Mouse (Mus musculus) left cerebral cortex, postnatal 25 days (tissue): ENCODE measurements at regions not wholly inside any gene's neighbourhood (a gene's known extent, or its start where the extent isn't known, plus 50 kb on each side); places are given as distances from the start of the nearest gene placed in this dataset.

Source experiments
- DNase-seq, 2 experiments: peaks; one replicate each; pipeline ENCODE4 v3.0.0; 2022; ENCODE audit warnings: low spot score in 2 of 2, mixed read lengths in 1 of 2
- intact Hi-C: fragments of 180-260 bp; cut with DNase I; formaldehyde crosslinking; loops from one replicate; pipeline ENCODE4 v1.15.1; 2025

DNA sequence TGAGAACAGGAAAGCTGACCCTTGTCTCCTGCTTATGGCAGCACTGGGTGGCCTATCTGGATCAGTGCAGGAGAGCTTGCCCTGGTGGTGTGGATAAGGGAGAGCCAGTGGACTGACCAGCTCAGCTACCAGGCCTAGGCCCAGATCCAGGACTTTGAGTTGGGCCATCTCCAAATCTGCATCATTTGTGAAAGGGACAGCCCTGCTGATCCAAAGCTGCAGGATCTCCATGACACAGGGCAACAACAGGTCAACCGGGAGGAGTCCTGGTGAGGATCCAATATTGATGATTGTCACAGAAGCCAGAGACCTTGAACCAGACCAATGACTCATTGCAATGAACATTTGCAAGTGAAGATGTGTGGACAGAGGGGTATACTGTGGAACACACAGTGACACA lies 256.2 kb upstream of the Rtl1 start:
- intact Hi-C loops = no loop called here
- DNase-seq = no peak

DNA sequence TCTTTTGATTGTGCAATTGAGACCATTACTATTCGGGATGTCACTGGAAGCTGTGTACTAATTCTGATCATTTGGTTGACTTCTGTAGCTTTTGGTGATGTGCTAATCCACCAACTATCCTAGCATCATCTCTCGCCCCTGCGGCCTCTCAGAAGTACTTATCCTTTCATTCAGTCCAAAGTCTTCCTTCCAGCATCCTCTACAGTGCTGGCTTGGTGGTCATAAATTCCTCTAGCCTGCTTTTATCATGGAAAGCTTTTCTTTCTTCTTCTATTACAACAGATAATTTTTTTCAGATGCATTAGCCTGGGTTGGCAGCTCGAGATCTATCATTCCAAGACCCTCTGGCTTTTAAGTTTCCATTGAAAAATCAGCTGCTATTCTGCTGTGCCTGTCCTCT lies 257.6 kb upstream of the Rtl1 start:
- no peak for DNase-seq
- intact Hi-C loops = no loop called here

DNA sequence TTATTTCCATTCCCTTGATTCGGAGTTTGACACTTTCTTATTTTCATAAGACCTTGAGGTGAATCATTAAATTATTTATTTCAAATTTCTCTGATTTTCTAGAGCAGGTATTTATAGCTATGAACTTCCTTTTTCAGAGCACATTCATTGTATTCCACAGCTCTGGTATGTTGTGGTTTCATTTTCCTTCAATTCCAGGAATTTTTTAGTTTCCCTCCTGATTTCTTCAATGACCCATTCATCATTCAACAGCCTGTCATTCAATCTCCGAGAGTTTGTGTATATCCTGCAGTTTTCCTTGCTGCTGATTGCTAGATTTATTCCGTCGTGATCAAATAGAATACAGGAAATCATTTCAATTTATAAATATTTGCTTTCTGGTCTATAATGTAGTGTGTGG lies 264.7 kb upstream of the Rtl1 start:
- intact Hi-C loops = loop anchor here (10.0 kb wide), 1 partner anchor 510 kb away; no protein-coding TSS in a partner anchor
- DNase-seq = no peak

DNA sequence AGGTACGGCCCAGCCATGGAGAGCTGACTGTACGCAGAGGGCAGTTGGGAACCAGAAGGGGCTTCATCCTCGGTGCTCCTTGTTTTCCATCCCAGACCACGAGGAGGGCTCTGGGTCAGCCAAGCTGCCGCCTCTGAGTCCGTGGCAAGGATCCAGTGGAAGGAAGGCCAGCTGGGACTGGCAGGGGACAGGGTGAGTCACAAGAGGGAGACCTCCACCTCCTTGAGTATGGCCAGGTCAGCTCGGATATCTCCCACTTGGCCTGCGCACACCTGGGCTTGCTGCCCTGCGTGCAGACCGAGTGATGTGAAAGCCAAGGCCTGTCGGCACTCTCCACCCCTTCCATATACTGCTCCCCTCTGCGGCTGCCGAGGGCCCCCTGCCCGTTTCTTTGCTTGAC lies 270.9 kb upstream of the Rtl1 start:
- DNase-seq = no peak
- intact Hi-C loops = no loop called here

DNA sequence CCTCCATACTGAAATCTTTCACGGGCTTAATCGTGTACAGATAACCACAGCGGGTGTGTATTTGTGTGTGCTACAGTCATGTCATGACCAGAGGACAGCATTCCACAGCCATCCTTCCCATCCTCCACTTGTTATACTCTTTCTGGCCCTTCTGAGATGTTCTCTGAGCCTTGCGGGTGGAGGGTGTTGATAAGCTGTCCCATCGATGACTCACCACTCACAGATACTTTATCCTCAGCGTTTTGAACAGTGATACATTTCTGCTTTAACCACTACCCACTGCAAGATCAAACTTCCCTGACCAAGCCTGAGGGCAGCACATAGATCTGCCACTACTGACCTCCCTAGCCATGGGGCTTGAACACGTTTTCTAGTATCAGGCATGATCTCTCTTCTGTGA lies 274.3 kb upstream of the Rtl1 start:
- intact Hi-C loops = no loop called here
- no peak for DNase-seq

DNA sequence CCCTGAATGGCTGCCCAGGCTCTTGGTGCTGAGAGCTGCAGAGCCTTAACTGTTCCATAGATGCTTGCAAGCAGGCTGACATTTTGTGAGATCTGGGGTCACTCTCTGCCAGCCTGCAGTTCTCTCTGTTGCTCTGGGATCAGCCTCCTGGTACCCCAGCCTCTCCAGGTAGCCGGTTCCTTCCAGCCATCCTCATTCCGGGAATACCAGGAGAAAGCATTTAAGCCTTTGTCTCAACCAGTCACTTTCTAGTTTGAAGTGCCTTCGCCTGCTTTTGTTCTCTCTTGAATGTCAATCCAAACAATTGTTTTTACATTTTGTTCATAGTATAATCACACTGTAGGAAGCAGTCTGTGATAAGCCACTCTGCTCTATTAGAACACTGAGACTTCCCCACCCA lies 281.0 kb upstream of the Rtl1 start:
- DNase-seq = no peak
- intact Hi-C loops = no loop called here

DNA sequence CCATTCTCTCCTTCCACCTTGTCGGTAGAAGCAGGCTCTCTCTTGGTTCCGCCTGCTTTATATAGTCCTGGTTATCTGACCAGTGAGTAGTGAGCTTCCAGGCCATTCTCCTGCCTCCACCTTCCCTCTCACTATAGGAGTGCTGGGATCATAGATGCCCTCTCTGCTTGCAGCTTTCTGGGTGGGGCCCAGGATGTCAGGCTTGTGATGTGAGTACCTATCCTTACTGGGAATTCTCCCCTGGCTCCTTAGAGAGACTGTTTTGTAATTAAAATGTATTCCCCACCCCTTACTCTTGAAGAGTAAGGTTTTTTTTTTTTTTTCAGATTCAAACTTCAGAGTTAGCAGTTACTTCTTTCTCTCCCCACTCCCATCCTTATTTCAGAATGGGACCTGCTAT lies 291.1 kb upstream of the Rtl1 start:
- no peak for DNase-seq
- intact Hi-C loops = no loop called here

DNA sequence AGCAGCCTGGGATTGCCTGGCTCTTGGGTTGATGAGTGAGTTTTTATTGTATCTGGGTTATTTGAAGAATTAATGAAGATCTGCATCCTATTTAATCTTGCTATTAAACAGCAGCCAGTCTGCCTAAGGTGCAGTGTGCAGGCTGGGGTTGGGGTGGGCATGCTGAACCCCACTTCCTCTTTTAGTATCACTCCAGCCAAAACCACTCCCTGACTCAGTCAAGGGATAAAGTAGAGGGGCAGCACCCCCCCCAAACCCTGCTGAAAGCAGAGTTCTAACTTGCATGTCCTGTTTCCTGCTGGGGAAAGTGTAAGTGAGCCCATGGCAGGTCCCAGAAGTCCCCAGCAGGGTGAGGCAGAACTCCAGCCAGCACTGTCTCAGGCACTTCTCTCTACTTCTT lies 292.7 kb upstream of the Rtl1 start:
- intact Hi-C loops = no loop called here
- no peak for DNase-seq

- intact Hi-C loops = no loop called here
- DNase-seq = peak in 1 of 2 experiments; percentile 22
Observed at GRCm38 (mm10) chr12:109893657-109894056, 293.5 kb upstream of the Rtl1 start.

- intact Hi-C loops = no loop called here
- no peak for DNase-seq
Observed at GRCm38 (mm10) chr12:109895389-109895788, 295.3 kb upstream of the Rtl1 start.

DNA sequence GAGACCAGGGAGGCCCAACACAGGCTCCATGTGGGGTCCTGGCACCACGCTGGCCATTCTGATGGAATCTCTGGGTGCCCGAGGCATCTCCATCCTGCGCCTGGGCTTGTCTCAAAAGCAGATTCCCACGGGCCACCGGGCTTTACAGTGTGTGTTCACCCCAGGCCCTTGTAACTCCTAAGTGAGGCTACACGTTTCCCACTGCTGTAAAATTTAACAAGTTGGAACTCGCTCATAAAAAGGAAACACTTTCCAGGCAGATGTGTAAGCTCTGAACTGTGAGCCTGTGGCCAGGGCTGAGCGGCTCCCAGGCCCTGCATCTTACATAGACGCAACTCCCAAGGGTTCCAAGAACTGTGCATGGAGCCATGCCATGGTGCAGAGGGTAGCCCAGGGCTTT lies 296.3 kb upstream of the Rtl1 start:
- intact Hi-C loops = no loop called here
- no peak for DNase-seq

DNA sequence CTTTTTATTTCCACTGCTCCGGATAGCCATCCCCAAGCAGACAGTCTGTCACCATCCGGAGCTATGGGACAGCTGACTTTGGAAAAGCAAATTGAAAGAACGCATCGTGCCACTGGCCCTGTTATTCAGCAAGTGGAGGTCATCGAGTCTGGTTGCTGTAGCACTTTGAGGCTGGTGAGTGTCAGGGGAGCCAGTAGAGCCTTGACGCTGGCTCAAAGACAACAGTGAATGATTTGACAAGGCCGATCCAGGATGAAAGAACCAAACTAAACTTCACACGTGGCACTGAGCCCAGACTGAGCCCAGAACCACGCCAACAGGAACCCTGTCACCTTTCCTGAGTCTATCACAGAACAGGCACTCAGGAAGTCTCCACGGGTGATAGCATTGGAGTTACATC lies 296.8 kb upstream of the Rtl1 start:
- no peak for DNase-seq
- intact Hi-C loops = no loop called here

DNA sequence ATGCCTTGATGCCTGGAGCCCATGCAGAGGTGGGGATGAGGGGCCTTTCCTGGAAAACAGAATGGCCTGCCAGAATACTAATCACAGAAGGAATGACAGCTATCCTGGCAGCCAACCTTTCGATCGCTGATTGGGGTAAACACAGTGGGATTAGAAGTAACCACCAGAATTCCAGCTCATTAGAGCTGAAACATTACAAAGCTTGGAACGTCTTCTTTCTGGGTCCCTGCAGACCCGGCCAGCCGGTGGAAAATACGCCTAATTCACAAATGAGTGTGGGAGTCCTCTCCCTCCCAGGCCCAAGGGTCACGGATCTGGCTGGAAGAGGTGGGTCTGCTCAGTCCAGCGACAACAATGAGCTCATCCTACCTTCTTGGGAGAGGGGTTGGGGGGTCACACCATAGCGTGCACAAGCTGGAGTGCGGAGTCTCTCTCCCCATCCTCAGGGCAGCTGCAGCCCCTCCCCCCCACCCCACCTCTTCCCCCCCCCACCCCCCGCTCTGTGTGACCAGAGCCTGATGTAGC lies 297.8 kb upstream of the Rtl1 start:
- intact Hi-C loops = no loop called here
- no peak for DNase-seq

DNA sequence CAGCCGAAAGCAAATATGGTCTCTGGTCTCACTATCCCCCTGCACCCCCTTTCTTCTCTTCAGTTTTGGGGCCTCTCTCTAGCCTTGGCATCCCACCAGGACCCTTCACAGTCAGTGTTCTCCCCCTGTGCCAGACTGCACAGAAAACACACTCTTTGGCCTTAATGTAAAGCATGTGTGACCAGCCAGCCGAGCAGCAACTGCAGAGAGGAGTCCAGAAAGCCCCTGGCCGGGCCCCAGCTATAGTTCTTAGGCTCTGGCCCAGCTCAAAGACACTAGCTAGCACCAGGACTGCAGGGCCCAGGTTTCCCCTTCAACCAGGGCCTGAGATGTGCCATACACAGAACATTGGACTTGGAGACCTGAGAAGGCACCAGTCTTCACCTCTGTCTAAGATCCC lies 299.3 kb upstream of the Rtl1 start:
- intact Hi-C loops = no loop called here

GRCm38 (mm10) chr12:109910966-109911495 lies 310.9 kb upstream of the Rtl1 start:
- peak in 1 of 2 experiments; percentile 11 for DNase-seq
- intact Hi-C loops = no loop called here

More for the DNA sequence above, 299.3 kb upstream of the Rtl1 start:
- no peak for DNase-seq

DNA sequence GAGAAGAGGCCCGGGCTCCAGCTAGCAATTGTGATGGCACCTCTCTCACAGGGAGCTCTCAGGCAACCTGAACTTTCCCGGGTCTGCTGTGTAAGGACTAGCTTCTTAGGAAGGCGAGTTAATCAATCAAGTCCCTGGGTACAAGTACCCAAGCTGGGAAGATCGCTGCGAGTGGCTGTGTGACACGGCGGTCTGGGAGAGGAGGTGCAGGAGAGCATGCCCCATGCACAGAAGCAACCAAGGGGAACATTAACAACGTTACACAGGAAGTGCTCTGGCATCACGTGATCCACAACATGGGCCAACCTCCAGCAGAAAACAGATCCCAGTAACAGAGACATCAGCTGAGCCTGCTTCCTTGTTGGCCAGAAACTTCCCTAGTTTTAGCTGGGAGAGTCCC lies 311.4 kb upstream of the Rtl1 start:
- DNase-seq = no peak
- intact Hi-C loops = no loop called here

DNA sequence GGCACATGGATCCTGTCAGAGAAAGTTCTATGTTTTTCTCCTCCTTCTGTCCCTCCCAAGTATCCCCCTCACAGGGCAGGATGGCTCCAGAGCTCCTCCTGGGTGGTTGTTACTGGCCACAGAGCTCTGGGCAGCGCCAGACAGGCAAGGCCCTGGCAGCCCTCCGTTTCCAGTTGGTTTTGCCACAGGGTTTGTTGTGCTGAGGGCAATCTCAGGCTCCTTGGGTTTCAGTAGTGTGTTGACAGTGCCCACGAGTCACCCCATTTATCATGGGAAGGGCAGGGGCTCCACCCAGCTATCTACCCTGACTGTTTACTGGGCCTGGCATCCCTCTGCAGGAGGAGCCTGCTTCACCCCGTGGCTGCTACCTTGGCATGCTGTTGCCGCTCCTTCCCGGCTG lies 317.6 kb upstream of the Rtl1 start:
- intact Hi-C loops = no loop called here
- no peak for DNase-seq

DNA sequence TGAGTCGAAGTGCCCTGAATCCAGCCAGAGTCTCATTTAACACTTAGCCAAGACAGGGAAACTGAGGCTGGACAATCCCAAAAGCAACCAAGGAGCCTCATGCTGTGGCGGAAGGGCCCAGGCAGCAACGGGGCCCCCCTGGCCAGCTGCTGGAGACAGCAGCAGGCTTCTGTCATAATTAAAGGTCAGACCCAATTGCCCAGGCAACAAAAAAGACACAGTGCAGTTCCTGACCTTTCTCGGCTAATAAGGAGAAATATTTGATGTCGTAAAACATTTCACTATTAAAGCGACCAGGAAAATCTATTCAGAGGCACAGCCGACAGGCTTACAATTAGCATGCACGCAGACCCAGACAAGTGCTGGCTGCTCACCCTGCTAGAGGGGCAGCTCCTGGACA lies 318.8 kb upstream of the Rtl1 start:
- intact Hi-C loops = no loop called here

GRCm38 (mm10) chr12:109922111-109922510 lies 322.0 kb upstream of the Rtl1 start:
- intact Hi-C loops = no loop called here
- DNase-seq = no peak

More for the DNA sequence above, 318.8 kb upstream of the Rtl1 start:
- DNase-seq = no peak

DNA sequence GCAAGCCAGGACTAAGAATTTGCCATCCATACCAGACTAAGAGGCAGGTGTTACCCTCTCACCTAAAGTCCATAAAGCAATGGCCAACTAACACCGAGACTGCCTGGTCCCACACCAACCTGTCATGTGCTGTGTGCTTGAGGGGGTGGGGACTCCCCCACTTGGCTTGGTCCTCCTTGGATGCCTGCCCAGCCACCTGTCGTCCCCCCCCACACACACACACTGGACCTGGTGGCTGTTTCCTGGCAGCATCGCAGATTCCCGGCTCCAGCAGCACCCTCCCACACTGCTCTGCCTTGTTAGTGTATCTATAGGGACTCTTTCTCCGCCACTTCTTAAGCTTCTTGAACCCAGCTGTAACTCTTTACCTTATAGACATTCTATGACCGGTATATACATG lies 325.7 kb upstream of the Rtl1 start:
- DNase-seq = peak in 1 of 2 experiments; percentile 28
- intact Hi-C loops = no loop called here

DNA sequence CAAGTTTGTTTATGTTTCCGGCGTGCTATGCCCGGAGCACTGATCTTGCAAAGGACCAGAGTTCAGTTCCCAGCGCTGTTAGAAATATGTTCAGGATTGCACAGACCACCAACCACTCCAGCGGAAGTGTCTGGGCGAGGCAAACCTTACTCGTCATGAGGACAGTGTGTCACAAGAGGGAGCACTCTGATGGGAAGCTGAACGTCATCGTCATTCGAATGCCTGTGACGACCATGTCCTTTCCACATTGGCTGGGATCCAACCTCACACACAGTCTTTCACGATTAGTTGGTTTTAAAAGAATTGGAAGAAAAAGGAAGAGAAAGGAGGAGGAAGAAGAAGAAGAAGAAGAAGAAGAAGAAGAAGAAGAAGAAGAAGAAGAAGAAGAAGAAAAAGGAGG lies 326.5 kb upstream of the Rtl1 start:
- DNase-seq = no peak
- intact Hi-C loops = no loop called here

DNA sequence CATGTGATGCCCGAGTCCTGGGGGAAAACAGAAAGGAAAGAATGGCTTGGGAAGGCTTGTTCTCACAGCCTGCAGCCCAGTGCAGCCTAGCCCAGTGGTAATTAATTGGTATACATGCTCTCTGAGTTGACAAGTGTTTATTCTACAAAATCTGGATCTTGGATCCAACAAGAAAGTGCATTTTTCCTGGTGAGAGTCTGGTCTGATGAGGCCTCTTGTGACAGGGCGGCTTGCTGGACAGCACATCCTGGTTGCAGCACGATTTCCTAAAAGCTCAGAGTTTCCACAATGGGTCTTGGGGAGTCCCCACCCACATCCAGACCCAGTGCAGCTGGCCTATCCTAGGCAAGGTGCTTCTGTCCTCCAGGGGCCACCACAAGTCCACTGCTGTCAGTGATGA lies 332.7 kb upstream of the Dio3 start:
- intact Hi-C loops = no loop called here
- no peak for DNase-seq
